15 mouse cellular contexts compared by ENCODE assay signal in genomic region chr6:31287686-31288085, GRCm38 (mm10).
DNase-seq lines count a peak whose midpoint lies in the region; ATAC-seq and TF ChIP-seq lines count a peak whose summit lies in the region.
"Had no signal": no experiment of that assay in that cellular context is flagged by ENCODE, and none has a peak within 500 bp of the region (broad histone marks: within the 10 kb centered on the region; RNA-seq: fewer than 3 reads in every experiment).

No protein-coding gene starts in this region.

- no peak overlapping the region for H3K9ac ChIP-seq in heart, embryonic 13.5 days
- H3K9ac ChIP-seq in hindbrain, embryonic 14.5 days = no peak overlapping the region
- H3K9ac ChIP-seq: hindbrain, embryonic 15.5 days; liver, embryonic 14.5 days; midbrain, embryonic 13.5 days; neural tube, embryonic 12.5 days had no signal

- H3K27ac ChIP-seq in heart, embryonic 13.5 days (replicated peaks) = peak overlapping the region; percentile 69
- H3K27ac ChIP-seq in left cerebral cortex, adult 2 months = peak overlapping the region; percentile 93
- no peak overlapping the region for H3K27ac ChIP-seq in hindbrain, embryonic 14.5 days
- H3K27ac ChIP-seq: hindbrain, embryonic 15.5 days; liver, embryonic 14.5 days; midbrain, embryonic 13.5 days; neural tube, embryonic 12.5 days had no signal

- H3K4me1 ChIP-seq in heart, embryonic 13.5 days = peaks cover 29% of the 10 kb centered on the region
- peaks cover 8% of the 10 kb centered on the region; the same call in 1 of the 2 replicates for H3K4me1 ChIP-seq in hindbrain, embryonic 14.5 days (replicated peaks; ENCODE audit: control insufficient read depth, insufficient read depth, low read length)

- WGBS in heart, embryonic 13.5 days = 33% methylated on average over 7 of the region's 7 CpGs
- 82% methylated on average over 7 of the region's 7 CpGs for WGBS in hindbrain, embryonic 14.5 days

- H3K9me3 ChIP-seq in heart, embryonic 13.5 days = no peaks in the 10 kb centered on the region
- H3K9me3 ChIP-seq in hindbrain, embryonic 14.5 days (ENCODE audit: control insufficient read depth, low read length) = no peaks in the 10 kb centered on the region
- H3K9me3 ChIP-seq: hindbrain, embryonic 15.5 days; midbrain, embryonic 13.5 days; neural tube, embryonic 12.5 days had no signal

- peaks cover 12% of the 10 kb centered on the region for H3K27me3 ChIP-seq in heart, embryonic 13.5 days (replicated peaks)
- H3K27me3 ChIP-seq in hindbrain, embryonic 14.5 days (ENCODE audit: control insufficient read depth, insufficient read depth, low read length) = no peaks in the 10 kb centered on the region
- H3K27me3 ChIP-seq: hindbrain, embryonic 15.5 days; midbrain, embryonic 13.5 days; neural tube, embryonic 12.5 days had no signal

- H3K4me2 ChIP-seq in heart, embryonic 13.5 days = no peak overlapping the region
- H3K4me2 ChIP-seq in hindbrain, embryonic 14.5 days (replicated peaks) = no peak overlapping the region
- H3K4me2 ChIP-seq: hindbrain, embryonic 15.5 days; midbrain, embryonic 13.5 days; neural tube, embryonic 12.5 days had no signal

- intact Hi-C loops in left cerebral cortex, adult 2 months (cut with DNase I) = loop anchor here (2.0 kb wide), 1 partner anchor 31 kb away; no protein-coding TSS in a partner anchor
- intact Hi-C loops in left cerebral cortex, postnatal 10 days (cut with DNase I) = no loop called here
- intact Hi-C loops in left cerebral cortex, postnatal 14 days (cut with DNase I) = no loop called here

- no peaks in the 10 kb centered on the region for H3K36me3 ChIP-seq in heart, embryonic 13.5 days
- H3K36me3 ChIP-seq in hindbrain, embryonic 14.5 days (replicated peaks; ENCODE audit: control insufficient read depth, insufficient read depth) = no peaks in the 10 kb centered on the region
- H3K36me3 ChIP-seq: hindbrain, embryonic 15.5 days; midbrain, embryonic 13.5 days; neural tube, embryonic 12.5 days had no signal

- no peak for TF ChIP-seq CTCF in left cerebral cortex, adult 2 months (IDR thresholded peaks at IDR 0.05)

- no peak overlapping the region for H3K4me3 ChIP-seq in heart, embryonic 13.5 days
- H3K4me3 ChIP-seq in left cerebral cortex, adult 2 months = no peak overlapping the region
- H3K4me3 ChIP-seq in hindbrain, embryonic 14.5 days (replicated peaks; ENCODE audit: low read length) = no peak overlapping the region
- H3K4me3 ChIP-seq: hindbrain, embryonic 15.5 days; midbrain, embryonic 13.5 days; neural tube, embryonic 12.5 days had no signal

- DNase-seq in cerebellum, adult 8-10 months = peak; percentile 24
- no peak for DNase-seq in cerebellum, adult 11 months
- DNase-seq in heart, adult 8-10 months (ENCODE audit: low spot score) = no peak
- DNase-seq in left cerebral cortex, adult 2 months (ENCODE audit: extremely low spot score in 1 of 2, low spot score in 2 of 2) = peak in 1 of 2 experiments; percentile 44
- DNase-seq in left cerebral cortex, postnatal 10 days (ENCODE audit: extremely low spot score in 1 of 2, low spot score in 2 of 2) = no peak
- DNase-seq in left cerebral cortex, postnatal 14 days (ENCODE audit: low spot score in 2 of 2) = peak; percentile 47 to 63
- no peak for DNase-seq in hindbrain, embryonic 14.5 days (ENCODE audit: low spot score)
- DNase-seq: gastrocnemius, postnatal 14 days; retina, postnatal 1 day; thymus, postnatal 14 days had no signal

- no peak for ATAC-seq in heart, embryonic 13.5 days (ENCODE audit: extremely low read depth, insufficient number of reproducible peaks, low FRiP score, low TSS enrichment)
- ATAC-seq in hindbrain, embryonic 14.5 days (ENCODE audit: low FRiP score) = no peak
- ATAC-seq: midbrain, embryonic 13.5 days had no signal

Comparison
In these comparisons a context has a peak if more than half of its experiments do, and no peak if none do; other contexts are left out.
1. DNase-seq: peak in cerebellum, adult 8-10 months (single experiment) and left cerebral cortex, postnatal 14 days (2 of 2); none in cerebellum, adult 11 months (single experiment), heart, adult 8-10 months (single experiment), left cerebral cortex, postnatal 10 days (0 of 2) and hindbrain, embryonic 14.5 days (single experiment).